Mouse (Mus musculus) v-Abl transformed pro-B cells (cell line): ENCODE results near the gene Med16.

Experiments
- in situ Hi-C, 2 experiments: fragments of 400-800 bp; cut with MboI; formaldehyde crosslinking; loops; one replicate each; pipeline ENCODE4 v1.15.1; 2025; ENCODE audit not compliant: unreplicated experiment in 2 of 2

The Med16 gene

GRCm38 (mm10) chr10:79919251-79919849 is 10.6 kb upstream of the Med16 start:
- in situ Hi-C loops = no loop called here

- in situ Hi-C loops = no loop called here
These were observed 9.7 kb upstream of the Med16 start for GRCm38 (mm10) chr10:79918231-79919078.

DNA sequence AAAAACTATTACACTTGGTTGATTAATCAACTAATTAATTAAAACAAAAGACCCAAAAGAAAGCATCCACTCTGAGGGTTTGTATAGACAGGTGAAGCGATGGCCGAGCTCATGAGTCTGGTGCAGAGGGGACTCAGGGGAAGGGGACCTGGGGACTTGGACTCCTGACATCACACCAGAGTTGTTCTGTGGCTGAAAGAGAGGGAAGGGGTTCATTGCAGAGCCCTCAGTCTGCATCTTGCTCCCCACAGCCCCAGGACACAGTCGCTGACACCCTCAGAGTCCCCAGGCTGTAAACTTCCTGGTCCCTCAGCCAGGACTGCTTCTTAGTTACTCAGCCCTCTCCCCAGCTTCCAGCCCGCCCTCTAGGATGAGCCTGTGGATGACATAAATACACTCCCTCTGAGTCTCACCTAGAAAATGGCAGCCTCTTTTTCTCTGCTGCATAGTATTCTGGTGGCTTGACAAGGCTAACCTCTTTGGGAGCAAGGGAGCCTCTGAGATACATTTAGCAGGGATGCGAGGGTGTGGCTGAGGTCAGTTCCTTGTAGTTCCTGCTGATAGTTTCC is 8.9 kb upstream of the Med16 start:
- in situ Hi-C loops = no loop called here

DNA sequence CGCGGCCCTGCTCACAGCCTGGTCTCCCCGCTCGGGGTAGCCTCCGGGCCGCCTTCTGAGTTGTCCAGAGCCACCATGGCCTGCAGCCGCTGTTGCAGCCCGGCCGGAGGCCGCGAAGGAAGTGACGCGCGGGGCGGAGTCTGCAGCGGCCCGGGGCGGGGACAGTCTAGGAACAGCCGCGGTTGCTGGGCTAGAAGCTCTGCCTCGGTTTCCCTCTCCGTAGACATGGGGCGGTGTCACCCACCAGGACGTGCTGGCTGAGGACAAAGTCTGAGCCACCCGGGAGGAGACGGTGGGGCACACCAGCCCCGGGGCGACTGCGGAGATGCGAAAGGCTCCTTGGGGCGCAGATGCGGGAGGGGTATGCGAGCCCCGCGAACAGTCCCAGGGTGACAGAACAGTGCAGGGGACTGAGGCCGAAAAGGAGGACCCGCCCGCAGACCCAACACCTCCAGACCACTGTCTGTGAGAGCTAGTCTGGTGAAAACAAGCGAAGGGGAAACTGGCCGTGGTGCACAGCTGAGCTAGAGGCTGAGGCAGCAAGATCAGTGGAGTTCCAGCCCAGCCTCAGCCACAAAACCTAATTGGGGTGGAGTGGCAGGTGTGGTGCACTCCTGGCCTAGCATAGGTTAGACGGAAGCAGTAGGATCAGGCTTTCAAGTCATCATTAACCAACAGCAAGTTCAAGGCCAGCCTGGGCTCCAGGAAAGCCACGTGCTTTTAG is 8.2 kb upstream of the Med16 start, which contains the start of gene Kiss1r:
TSS of gene Kiss1r (plus strand) at position 164 of the 724 bp plus-strand sequence.
- in situ Hi-C loops = no loop called here

- in situ Hi-C loops = no loop called here
These were observed 7.4 kb upstream of the Med16 start for GRCm38 (mm10) chr10:79916081-79916480.

GRCm38 (mm10) chr10:79914948-79915596 is 6.3 kb upstream of the Med16 start:
- in situ Hi-C loops = no loop called here

- in situ Hi-C loops = no loop called here
These were observed 5.6 kb upstream of the Med16 start for GRCm38 (mm10) chr10:79914131-79914947.

DNA sequence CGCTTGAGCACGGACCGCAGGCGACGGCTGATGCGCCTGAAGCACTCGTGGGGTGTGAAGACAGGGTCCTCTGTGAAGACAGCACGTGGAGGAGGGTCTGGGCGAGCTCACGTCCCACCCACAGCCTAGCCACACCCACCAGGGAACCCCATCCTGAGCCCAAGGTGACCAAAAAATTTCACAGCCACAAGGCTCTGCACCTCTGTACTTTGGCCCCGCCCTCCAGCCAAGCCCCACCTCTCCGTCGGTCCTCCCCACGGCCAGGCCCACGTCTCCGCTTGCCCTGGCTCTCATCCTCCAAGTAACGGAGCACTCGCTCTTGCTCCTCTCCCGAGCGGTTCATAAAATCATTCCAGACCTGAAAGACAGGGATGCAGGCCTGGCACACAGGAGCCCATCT is 3.7 kb upstream of the Med16 start:
- in situ Hi-C loops = no loop called here

DNA sequence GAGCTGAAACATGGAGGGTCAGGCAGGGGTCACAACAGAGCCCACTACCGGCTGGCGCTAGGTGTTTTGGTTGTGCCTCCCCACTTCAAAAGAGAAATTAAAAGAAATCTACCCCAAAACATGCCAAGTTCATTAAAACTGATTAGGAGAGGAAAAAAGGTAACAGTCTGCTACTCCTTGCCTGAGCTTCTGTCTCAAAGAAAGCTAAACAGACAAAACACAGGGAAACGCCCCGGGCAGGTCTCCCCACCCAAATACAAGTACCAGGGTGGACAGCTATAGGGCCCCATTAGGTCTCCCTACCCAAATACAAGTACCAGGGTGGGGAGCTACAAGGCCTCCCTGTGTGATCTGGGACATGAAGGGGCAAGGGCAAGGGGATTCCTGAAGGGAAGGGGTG is 1.8 kb upstream of the Med16 start, which contains the start of gene Gm26602:
TSS of gene Gm26602 (plus strand) at position 301 of the 400 bp plus-strand sequence.
- in situ Hi-C loops = no loop called here

DNA sequence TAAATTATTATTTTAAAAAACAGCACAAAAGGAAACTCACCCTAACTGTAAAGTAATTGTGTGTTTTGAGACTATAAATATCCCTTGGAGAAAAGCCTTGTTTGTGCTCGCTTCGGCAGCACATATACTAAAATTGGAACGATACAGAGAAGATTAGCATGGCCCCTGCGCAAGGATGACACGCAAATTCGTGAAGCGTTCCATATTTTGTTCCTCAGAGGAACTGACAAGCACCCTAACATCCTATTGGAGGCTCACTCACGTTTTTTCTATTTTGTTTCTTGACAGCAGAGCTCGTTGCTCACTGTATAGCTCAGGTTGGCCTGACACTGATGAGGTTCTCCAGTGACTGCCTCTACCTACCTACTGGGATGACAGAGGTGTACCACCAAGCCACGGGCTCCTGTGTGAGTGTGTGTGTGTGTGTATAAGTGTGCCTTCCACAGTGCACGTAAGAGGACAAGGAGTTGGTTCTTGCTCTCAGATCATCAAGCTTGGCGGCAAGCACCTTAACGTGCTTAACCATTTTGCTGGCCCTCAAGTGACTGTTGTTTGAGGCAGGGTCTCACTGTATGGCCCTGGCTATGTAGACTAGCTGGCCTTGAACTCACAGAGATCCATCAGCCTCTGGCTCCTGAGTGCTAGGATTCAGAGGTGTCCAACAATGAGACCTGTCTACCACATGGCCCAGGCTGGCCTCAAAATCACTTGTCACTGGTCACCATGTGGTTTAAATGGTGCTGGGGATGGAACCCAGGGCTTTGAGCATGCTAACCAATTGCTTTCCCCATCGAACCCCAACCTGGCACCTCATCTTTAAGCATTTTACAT is 584 bp upstream of the Med16 start:
- in situ Hi-C loops = no loop called here

- in situ Hi-C loops = no loop called here
These were observed 1.3 kb downstream of the Med16 start for GRCm38 (mm10) chr10:79907415-79907814.

GRCm38 (mm10) chr10:79906712-79907111 is 2.0 kb downstream of the Med16 start:
- in situ Hi-C loops = no loop called here

- in situ Hi-C loops = no loop called here
These were observed 7.7 kb downstream of the Med16 start for GRCm38 (mm10) chr10:79900951-79901410.

DNA sequence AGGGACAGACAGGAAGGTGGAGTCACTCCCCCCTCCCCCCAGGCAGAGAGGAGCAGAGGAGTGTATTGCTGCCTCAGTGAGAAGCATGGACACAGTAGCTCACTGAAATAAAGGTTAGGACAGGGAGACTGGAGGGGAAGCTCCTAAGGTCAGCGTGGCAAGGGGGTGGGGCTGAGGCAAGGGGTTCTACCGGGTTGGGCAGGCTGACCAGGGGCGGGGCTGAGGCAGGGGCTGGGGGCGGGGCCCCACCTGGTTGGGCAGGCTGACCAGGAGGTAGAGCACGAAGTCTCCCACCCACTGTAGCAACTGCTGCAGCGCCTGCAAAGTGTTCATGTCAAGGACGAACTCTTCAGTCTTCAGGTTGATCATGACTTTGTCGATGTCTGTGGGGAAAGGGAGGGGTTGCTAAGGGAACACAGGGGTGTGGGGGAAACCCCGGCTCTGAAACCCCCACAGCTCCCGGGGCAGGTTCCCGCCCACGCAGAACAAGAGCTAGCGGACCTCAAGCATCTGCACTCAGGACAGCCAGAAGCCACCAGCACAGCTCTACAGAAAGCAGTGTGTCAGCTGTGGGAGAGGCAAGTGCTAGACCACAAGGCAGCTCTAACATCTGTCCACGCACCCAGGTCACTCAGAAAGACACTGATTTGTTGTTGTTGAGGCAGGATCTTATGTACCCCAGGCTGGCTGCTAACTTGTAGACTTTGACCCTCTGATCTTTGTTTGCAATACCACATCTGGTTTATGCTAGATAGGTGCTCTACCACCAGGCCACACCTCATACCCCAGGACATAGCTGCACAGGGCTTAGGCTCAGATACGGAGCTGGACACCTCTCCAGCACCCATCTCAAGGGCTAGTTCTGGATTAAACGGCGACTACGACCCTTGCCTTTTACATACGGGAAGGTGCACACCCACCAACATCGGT is 11.1 kb downstream of the Med16 start:
- in situ Hi-C loops = loop anchor here in 1 of 2 experiments (10.0 kb wide), 1 partner anchor 63 kb away; no protein-coding TSS in a partner anchor

DNA sequence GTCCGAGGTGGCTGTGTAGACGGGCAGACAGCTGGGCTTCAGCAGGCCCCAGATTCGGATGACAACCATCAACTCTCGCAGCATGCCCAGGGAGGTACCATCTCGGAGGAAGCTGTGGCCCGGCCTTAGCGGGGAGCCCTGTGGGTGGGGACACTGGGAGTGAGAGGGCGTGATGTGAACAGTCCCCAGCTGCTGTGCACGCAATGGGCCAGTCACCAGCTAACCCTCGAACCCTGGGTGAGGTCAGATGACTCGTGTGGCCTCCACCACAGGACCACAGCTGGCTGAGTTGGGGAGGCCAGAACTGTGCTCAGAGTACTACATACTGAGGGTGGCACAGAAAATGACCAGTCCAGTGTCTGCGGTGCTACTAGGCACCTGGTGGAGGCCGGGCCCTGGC is 11.9 kb downstream of the Med16 start:
- in situ Hi-C loops = loop anchor here in 1 of 2 experiments (10.0 kb wide), 1 partner anchor 62 kb away; no protein-coding TSS in a partner anchor

DNA sequence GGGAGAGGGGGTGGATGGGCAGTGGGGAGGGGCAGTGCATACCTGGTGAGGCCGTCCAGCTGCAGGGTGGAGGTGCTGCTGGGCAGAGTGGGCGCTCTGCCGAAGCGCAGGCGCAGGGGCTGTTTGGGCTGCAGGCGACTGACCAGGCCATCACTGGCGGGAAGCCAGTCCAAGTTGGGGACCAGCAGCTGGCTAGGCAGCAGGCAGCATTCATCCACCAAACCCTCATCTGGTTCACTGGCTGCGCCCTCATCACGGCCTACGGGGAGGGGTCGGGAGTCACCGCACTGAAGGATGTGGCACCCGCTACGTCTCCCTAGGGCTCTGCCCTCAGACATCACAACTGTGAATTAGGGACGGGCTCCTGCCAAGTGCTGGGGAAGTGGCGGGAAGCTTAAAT is 12.4 kb downstream of the Med16 start:
- in situ Hi-C loops = loop anchor here in 1 of 2 experiments (10.0 kb wide), 1 partner anchor 62 kb away; no protein-coding TSS in a partner anchor

DNA sequence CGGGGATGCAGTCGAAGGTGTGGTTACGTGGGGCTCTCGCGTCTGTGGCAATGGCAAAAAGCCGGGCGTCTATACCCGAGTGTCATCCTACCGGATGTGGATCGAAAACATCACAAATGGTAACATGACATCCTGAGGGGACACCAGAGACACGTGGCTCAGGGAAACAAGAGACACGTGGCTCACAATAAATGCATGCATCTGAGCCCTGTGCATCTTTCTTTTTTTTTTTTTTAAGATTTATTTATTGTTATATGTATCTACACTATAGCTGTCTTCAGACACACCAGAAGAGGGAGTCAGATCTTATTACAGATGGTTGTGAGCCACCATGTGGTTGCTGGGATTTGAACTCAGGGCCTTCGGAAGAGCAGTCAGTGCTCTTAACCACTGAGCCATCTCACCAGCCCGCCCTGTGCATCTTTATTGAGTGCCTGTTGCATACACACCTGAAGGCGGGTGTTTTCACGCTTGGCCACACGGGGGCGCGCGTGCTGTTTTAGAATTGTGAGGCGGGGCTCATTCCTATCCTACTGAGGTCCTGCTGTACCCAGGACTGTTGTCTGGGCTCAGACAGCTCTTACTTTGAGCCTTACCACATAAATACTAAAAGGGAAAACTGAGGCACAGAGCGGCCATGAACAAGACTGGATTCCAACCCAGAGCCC is 16.1 kb downstream of the Med16 start:
- in situ Hi-C loops = loop anchor here in 1 of 2 experiments (5.0 to 10.0 kb wide), 2 partner anchors 58 to 65 kb away; no protein-coding TSS in a partner anchor
